Mouse (Mus musculus): ENCODE measurements at regions not wholly inside any gene's neighbourhood (a gene's known extent, or its start where the extent isn't known, plus 50 kb on each side); places are given as distances from the start of the nearest gene placed in this dataset.

- intact Hi-C loops (cut with DNase I), result no loop called here
- no peak for DNase-seq
These were observed 406.0 kb upstream of the 1700003H04Rik start for GRCm38 (mm10) chr3:124986930-124987329.

- DNase-seq, result no peak
- intact Hi-C loops (cut with DNase I), result no loop called here
These were observed 405.6 kb upstream of the 1700003H04Rik start for GRCm38 (mm10) chr3:124986515-124986914.

GRCm38 (mm10) chr3:124985428-124985827 lies 404.5 kb upstream of the 1700003H04Rik start:
- no peak for DNase-seq
- intact Hi-C loops (cut with DNase I), result no loop called here

GRCm38 (mm10) chr3:124935147-124935849 lies 354.4 kb upstream of the 1700003H04Rik start:
- no peak for DNase-seq
- intact Hi-C loops (cut with DNase I), result no loop called here

- no peak for DNase-seq
- intact Hi-C loops (cut with DNase I), result no loop called here
These were observed 351.8 kb upstream of the 1700003H04Rik start for GRCm38 (mm10) chr3:124932655-124933054.

- intact Hi-C loops (cut with DNase I), result no loop called here
- peak; percentile 6 for DNase-seq
These were observed 350.1 kb upstream of the 1700003H04Rik start for GRCm38 (mm10) chr3:124930773-124931607.

GRCm38 (mm10) chr3:124908925-124909324 lies 328.0 kb upstream of the 1700003H04Rik start:
- intact Hi-C loops (cut with DNase I), result no loop called here
- no peak for DNase-seq
